Mouse (Mus musculus) Patski (cell line): Measurements from ENCODE around the gene Tbc1d23. TPM values are rescaled to one million over a fixed set of nuclear protein-coding genes. Genes with fewer than 3 reads are reported as not detected.

ENCODE experiments used
- ATAC-seq: fragments of 100-300 bp; one replicate; pipeline ENCODE4 v1.8.0; 2021
- CTCF ChIA-PET: fragments of 350-600 bp; sonication (Branson Sonifier 250); formaldehyde crosslinking; loops from one replicate; lab custom pipeline; 2022; ENCODE audit warnings: inconsistent platforms; lab: Charles Lee
- POLR2A ChIA-PET: fragments of 350-600 bp; sonication (Branson Sonifier 250); formaldehyde crosslinking; loops from one replicate; lab custom pipeline; 2022; ENCODE audit warnings: antibody characterized with exemption, inconsistent platforms; lab: Charles Lee
- DNase-seq: peaks from one replicate; pipeline ENCODE4 v3.0.0-alpha.2; 2011; ENCODE audit warnings: low read depth, low spot score
- H3K27me3 ChIP-seq: fragments of 371-371 bp; one replicate; pipeline ENCODE4 v1.5.1; 2021
- CTCF ChIP-seq: fragments of 100-300 bp; IDR thresholded peaks from one replicate; pipeline ENCODE4 v1.5.1; 2021
- in situ Hi-C: fragments of 300-500 bp; cut with MboI; formaldehyde crosslinking; loops from 3 replicates; pipeline ENCODE4 v1.11.1; 2018; ENCODE audit warnings: low pct_unique_long_range_greater_than_20kb, mixed read lengths
- polyA plus RNA-seq: library from polyadenylated mRNA; unstranded; gene quantifications from one replicate; pipeline ENCODE4 v1.2.3, GENCODE M21; 2021

Tbc1d23 gene
- 38.6 TPM for polyA plus RNA-seq

DNA sequence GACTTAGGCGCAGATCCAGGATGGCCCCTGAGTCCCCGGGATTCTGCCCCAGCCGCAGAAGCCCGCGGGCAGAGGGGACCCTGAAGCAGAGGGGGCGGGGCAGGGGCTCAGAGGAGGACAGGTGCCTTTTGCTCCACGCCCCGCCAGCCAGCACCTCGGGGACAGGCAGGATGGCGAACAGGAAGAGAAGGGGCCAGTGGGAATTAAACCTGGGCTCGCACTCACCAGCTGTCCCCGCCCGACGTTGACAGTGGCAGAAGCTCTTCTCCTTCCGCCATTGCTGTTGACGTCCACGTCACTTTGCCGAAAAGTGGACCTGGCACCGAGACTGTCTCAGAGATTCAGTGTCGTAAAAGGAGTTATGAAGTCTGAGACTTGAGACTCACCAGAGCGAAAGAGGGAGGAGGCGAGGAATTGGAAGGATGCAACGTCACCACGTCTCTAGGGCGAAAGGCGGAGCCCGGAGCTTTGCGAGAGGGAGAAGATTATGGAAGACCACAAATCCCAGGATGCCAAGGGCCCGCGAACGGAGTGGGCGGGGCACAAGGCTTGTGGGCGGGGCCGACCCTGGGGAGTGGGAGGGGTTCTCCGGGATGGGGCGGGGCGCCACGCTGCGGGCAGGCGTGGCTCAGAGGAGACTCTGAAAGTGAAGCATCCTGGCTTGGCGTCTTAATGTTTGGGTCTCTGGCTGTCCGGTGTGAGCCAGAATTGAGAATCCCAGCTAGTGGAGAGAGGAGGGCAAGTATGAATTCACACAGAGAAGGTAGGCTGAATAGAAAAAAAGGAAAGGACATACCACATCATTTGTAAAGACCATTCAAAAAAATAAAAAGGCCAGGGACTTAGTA lies at the start of gene Tbc1d23:
Tbc1d23 (minus strand) TSS at position 416 of the 848 bp plus-strand sequence.
- TF ChIP-seq CTCF, result no peak
- ChIA-PET POLR2A (no interaction called here), CTCF (interaction anchor here (1.0 to 2.5 kb wide), 3 partner anchors 13 to 363 kb away, joined by 3 to 10 read pairs (median 4); no protein-coding TSS in a partner anchor)
- ATAC-seq (peak; percentile 99), DNase-seq (peak; percentile 97)
- in situ Hi-C loops, result loop anchor here (25.0 kb wide), 1 partner anchor 1056 kb away; no protein-coding TSS in a partner anchor
- H3K27me3 ChIP-seq, result no peaks in the 10 kb centered on the region

DNA sequence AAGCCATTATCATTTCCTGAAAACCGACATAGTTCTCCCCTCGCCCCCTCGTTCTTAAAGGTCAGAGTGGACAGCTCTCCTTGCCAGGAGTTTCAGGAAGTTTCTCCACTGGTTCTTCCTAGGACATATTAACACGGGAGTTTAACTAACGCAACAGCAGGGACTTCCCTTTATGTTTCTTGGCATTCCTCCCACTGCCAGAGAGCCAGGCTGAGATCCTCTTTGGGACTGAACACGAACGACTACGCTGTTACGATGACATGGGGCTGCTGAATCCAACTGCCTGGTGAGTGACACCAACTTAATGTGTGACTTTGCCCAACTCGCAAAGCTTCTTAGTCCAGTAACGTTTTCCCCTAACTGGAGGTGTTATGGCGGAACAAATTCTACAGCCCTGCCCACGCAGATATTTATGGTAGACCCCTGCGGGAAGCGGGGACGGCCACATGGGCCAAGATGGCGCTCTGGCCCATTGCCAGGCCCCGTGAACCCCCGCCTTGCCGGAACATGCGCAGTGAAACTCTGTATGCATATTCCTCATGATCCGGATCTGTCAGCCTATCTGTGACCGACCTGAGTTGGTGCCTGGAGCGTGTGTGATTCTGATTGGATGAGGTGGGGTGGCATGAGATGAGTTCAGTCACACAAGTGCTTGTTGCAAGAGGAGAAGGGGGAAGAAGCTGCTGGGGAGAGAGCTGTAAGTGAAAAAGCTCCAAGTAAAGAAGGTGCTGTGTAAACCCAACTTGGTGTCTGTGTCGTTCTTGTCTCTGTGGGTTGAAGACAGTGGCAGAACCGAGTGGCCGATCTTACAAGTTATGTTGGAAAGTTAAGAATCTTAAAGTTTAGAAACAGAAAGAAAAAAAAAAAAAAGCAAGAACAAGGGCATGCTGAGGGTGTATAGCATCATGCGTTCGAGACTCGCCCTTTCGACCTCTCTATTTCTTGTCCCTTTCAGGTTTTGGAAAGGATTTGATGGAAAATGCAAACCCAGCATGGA lies 49.2 kb upstream of the Tbc1d23 start:
- no peak for TF ChIP-seq CTCF
- ChIA-PET CTCF (interaction anchor here (1.1 to 1.7 kb wide), 4 partner anchors 36 to 116 kb away, joined by 3 read pairs; no protein-coding TSS in a partner anchor), POLR2A (interaction anchor here (1.0 kb wide), 1 partner anchor 11 kb away, joined by 4 read pairs; no protein-coding TSS in a partner anchor)
- in situ Hi-C loops, result loop anchor here (5.0 kb wide), 1 partner anchor 117 kb away; no protein-coding TSS in a partner anchor
- no peaks in the 10 kb centered on the region for H3K27me3 ChIP-seq
- DNase-seq, result no peak
- ATAC-seq, result no peak

DNA sequence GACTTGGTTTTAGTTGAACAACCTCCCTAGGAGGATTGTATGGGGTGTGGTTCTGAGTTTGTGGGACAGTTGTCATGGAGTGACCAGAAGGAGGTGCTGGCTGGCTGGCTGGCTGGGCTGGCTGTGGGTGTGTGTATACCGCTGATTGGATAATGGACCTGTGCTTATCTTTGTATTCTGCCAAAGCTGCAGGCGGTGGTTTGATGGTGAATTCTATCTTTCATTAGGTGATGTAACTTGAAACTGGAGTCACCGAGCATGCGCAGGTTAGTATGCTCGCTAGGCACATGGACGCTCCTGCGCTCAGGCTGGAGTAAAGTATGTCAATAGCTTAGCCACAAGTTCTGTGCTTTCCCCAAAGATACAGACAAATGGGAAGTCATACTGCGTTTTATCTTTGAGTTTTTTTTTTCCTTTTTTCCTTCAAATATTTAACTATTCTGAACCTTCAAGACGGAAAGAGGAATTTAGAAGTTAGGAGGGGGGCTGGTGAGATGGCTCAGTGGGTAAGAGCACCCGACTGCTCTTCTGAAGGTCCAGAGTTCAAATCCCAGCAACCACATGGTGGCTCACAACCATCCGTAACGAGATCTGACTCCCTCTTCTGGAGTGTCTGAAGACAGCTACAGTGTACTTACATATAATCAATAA lies 47.8 kb upstream of the Tbc1d23 start:
- in situ Hi-C loops, result no loop called here
- H3K27me3 ChIP-seq, result no peaks in the 10 kb centered on the region
- CTCF ChIA-PET, result interaction anchor here (1.2 kb wide), 1 partner anchor 118 kb away, joined by 3 read pairs; no protein-coding TSS in a partner anchor
- DNase-seq (no peak), ATAC-seq (no peak)
- POLR2A ChIA-PET, result no interaction called here
- TF ChIP-seq CTCF, result no peak

DNA sequence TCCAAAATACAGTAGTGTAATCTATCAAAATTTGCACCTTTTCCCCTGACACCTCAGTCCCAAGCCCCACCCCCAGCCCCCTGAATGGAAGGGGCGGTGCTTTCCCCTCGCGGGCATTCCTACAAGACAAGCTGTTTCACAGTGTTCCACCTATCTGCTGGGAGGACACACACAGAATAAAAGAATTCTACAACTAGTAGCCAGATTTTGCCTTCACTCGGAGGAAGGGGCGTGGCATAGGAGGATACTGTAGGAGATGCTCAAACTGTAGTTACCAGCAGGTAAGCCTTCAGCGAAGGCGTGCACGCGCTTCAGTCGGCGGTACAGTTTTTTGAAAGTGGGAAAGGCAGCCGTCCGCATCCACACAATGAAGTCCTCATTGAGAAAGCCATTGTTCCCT lies 38.4 kb upstream of the Tbc1d23 start:
- DNase-seq (no peak), ATAC-seq (no peak)
- in situ Hi-C loops, result no loop called here
- POLR2A ChIA-PET, result no interaction called here
- no peaks in the 10 kb centered on the region for H3K27me3 ChIP-seq
- CTCF ChIA-PET, result no interaction called here
- no peak for TF ChIP-seq CTCF

DNA sequence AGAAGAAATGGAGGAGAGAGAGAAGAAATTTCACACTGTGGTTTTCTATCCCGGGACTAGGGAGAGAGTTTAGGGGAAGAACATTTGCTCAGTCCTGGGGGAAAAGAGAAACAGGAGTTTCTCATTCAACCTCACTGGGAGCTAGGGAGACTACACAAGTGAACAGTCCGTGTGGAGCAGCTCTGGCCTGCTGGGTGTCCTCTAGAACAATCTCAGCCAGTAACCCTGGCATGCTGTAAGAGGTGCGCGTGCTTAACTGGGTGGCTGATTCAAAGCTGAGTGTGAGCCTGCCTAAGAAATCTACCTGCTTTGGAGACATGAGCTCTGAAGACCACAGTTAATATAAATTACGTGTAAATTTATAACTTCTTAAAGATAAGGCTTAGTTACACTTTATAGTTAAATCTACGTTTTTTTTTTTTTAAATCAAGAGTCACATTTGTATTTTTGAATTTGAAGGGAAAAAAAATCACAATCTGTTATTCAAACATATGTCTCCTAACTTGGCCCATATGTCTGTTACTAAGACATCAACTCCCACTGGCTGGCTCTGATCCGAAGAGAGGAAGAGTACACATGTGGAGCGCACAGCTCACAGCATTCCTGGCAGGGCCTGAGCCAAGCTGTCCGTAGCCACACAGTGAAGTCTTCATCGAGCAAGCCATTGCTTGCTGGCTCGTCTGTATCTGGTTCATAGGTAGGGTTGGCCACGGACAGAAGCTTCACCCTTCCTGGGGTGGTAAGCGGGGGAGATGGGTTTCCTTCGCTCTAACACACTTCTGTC lies 36.9 kb upstream of the Tbc1d23 start:
- CTCF ChIA-PET, result interaction anchor here (1.8 kb wide), 1 partner anchor 9 kb away, joined by 5 read pairs; no protein-coding TSS in a partner anchor
- no peak for TF ChIP-seq CTCF
- DNase-seq, result no peak

DNA sequence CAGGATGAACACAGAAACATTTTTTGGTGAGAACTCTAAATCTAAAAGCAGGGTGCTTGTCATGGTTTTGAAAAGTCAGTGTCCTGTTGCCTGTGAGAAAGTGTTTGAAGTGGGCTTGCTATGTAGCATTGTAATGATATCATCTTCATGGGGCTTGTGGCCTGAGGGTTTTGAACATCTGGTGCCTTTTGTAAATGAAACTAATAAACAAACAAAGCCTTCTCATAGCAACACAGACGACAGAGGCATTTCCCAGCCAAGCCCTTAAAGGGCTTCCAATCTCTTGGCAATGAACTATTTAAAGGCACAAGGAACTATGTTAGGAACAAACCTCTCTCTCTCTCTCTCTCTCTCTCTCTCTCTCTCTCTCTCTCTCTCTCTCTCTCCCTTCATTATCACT lies 35.8 kb upstream of the Tbc1d23 start:
- DNase-seq, result no peak
- TF ChIP-seq CTCF, result no peak
- in situ Hi-C loops, result no loop called here
- ChIA-PET POLR2A (no interaction called here), CTCF (no interaction called here)
- no peaks in the 10 kb centered on the region for H3K27me3 ChIP-seq
- no peak for ATAC-seq

More for the DNA sequence above, 36.9 kb upstream of the Tbc1d23 start:
- POLR2A ChIA-PET, result interaction anchor here (0.7 kb wide), 1 partner anchor 163 kb away, joined by 3 read pairs; no protein-coding TSS in a partner anchor
- in situ Hi-C loops, result no loop called here
- H3K27me3 ChIP-seq, result no peaks in the 10 kb centered on the region
- ATAC-seq, result no peak

DNA sequence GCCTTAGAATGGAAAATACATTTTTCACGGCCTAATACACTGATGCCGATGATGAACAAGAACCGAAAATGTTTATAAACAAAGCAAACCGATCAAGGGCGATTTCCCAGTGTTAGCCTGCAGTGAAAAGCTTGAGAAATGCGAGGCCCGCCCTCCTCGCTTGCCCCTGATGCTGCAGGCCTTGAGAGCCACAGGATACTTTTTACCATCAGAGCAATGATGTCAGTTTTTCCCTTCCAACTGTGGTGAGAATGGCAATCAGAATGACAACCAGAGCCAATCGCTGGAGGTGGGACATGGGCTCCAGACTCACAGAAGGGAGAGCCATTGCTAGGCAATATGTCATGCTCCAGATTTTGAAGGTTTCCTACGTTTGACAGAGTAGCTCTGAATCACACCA lies 28.8 kb upstream of the Tbc1d23 start:
- DNase-seq (no peak), ATAC-seq (no peak)
- in situ Hi-C loops, result no loop called here
- ChIA-PET POLR2A (no interaction called here), CTCF (interaction anchor here (0.9 to 1.4 kb wide), 2 partner anchors 8 to 14 kb away, joined by 3 to 5 read pairs; no protein-coding TSS in a partner anchor)
- TF ChIP-seq CTCF, result no peak
- no peaks in the 10 kb centered on the region for H3K27me3 ChIP-seq

DNA sequence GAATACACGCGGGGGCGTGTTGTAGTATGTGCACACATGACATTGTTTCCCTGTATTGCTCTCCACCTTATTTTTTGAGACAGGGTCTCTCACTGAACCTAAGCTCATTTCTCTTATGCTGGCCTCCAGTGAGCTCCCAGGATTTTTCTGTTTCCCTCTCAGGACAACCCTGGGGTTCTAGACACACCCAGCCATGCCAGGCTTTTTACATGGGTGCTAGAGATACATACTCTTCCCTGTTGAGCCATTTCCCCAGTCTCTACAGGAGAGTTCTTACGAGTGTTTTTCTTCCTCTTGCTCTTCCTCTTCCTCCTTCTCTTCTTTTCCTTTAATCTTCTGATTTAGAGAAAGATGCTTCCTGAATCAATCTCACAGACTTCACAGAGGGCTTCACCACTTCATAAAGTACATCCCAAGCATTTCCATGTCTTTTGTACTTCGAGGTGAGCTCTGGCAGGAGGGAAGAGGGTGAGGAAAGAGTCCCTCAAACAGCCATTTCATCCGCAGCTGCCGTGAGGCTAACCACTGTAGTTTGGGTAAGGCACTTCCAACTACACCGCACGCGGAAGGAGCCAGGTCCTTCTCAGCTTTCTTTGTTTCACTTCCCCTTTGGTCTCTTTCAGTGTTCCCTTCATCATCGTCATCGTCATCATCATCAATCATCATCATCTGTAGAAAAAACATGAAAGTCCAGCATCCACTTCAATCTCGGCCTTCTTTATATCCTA lies 28.2 kb upstream of the Tbc1d23 start:
- DNase-seq, result no peak
- ChIA-PET CTCF (interaction anchor here (0.9 to 1.7 kb wide), 3 partner anchors 9 to 16 kb away, joined by 3 to 5 read pairs (median 4); no protein-coding TSS in a partner anchor), POLR2A (no interaction called here)
- H3K27me3 ChIP-seq, result no peaks in the 10 kb centered on the region
- in situ Hi-C loops, result no loop called here
- ATAC-seq, result no peak
- no peak for TF ChIP-seq CTCF
